Mouse (Mus musculus) adrenal gland, postnatal 10 days (tissue): ENCODE measurements around the gene Igfbpl1. TPM values are rescaled to one million over a fixed set of nuclear protein-coding genes. Genes with fewer than 3 reads are reported as not detected.

Experiments
- DNase-seq: peaks from one replicate; pipeline ENCODE4 v3.0.0; 2021; ENCODE audit warnings: mixed read lengths
- total RNA-seq, 2 experiments: library from RNA; stranded (reverse); gene quantifications; 2 replicates each; pipeline ENCODE4 v1.2.3; 2021

Igfbpl1 gene
- total RNA-seq, 2 experiments from 2014 or later, result 0.12 TPM; not detected in 1

GRCm38 (mm10) chr4:45822781-45823575 is 3.7 kb downstream of the Igfbpl1 start:
- DNase-seq, result no peak

DNA sequence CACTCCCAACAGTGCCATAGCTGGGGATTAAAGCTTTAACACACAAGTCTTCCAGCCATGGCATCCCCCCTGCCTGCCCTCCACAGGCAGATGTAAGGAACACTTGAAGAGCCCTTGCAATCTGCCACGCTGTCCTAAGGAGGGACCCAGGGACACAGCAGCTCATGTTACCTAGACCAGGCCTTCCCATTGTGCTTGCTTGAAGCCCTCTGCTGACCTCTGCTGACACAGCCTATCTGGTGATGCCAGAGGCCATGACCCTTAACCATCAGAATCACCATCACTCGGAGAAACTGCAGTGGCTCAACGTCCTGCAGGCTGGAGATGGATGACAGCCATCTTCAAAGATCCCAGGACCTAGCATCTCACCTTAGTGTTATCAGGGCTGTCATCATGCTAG is 4.7 kb downstream of the Igfbpl1 start:
- DNase-seq, result no peak

DNA sequence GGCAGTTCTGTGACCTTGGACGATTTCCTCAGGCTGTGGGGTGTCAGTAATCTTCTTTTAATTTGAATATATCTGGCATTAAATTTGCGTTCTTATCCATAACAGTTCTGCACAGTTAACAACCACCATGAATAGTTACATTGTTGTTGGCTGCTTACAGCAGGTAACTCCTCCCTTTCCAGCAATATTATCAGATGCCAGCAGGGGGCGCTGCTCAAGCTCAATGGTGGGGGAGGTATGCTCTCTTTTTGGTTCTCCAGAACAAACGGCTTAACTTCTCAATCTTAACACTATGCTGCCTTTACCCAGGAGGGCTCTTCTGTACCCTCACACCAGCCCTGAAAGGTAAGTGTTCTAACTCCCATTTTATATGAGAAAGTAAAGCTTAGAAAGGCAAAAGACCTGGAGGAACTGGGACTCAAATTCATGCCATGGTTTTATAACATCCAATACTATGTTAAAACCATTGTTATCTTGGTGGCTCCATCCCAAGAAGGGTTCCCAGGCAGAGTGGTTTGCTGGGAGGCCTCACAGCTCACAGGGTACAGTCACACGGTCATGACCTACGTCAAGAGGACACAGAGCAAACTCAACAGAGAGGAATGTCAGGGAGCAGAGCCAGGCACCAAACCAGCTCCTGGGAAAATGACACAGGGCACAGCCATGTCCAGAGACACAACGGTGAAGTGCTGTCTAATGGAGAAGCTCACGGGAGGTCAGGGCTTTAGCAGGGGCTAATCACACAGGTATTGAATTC is 6.5 kb downstream of the Igfbpl1 start:
- peak; percentile 80 for DNase-seq

DNA sequence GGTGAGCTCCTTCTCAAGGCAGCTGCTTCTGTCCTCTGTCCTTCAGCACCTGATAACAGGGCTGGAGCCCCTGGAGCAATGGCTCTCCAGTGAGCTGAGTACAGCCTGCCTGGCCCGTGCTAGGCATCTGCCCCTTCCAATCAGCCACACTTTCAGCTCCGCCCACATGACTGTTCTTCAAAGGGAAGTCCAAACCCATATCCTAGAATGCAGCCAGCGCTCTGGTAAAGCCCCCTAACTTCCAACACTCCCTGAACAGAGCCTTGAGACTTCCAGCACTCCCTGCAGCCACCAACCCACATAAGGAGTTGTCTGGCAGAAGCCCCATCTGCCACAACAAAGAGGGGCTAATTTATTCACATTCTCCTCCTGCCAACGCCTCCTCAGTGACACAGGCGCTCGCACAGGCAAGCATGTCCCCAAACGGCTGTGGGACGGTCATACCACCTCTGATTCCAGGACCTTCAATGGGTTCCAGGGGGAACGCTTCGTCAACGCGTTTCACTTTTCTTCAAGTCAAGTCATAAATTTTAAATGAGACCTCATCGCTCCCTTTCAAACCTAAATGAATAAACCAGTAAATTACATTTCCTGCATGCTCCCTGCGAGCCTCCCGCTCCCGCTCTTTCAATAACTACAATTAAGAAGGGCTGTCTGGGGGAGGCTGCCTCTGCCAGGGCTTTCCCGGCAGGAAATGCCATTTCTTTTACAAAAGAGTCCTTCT is 7.4 kb downstream of the Igfbpl1 start:
- peak; percentile 36 for DNase-seq

- no peak for DNase-seq
Observed at GRCm38 (mm10) chr4:45818814-45819207, 7.9 kb downstream of the Igfbpl1 start.

DNA sequence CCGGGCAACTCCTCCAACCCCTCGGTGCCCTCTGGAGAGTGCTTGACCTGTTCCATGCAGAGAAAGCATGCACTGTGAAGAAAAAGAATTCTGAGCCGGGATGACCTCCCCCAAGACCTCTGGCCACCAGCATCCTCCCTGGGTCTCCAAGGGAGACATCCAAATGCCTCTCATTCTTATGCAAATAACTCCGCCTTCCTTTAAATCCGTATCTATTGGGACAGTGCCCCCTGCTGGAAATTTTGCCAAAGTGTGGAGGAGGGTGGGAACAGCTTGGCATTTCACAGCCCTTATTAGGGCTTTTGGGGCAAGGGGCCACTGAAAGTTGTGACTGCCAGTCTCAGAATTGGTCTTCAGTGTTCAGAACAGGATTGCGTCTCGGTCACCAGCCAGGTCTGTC is 11.2 kb downstream of the Igfbpl1 start:
- DNase-seq, result peak; percentile 73

DNA sequence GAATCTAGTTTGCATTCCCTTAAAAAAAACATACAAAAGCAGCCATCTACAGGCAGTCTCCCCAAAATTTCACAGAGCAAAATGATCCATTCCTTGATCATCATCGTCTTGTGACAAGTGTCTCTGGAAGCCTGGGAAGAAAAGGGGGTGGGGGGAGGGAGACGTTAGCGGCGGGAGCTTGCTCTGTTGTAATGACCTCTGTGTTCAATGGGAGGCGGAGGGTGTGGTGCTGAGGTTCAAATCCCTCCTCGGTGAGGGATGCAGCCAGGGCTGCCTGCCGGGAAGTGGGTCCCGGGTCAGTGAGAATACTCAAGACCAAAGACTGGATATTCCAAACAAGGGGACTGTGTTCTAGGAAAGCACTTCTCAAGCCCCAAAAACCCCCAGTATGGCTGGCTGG is 15.5 kb downstream of the Igfbpl1 start:
- no peak for DNase-seq

DNA sequence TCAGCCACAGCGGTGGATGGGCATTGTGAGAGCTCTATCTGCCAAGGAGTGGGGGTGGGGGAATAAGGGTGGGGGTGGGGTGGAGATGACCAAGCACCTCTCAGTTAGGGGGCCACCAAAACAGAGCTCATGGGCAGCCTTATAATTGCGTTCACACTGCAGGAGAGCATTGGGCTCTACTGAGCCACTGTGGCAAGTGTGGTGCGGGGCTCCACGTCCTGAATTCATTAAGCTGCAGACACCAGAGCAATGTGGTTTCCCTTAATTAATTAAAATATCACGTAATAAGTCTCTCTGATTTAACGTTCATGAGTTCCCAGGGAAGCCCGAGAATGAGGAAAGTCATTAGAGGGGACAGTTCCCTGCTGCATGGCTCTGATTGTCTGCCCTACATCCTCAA is 18.7 kb downstream of the Igfbpl1 start:
- DNase-seq, result no peak

GRCm38 (mm10) chr4:45802900-45803299 is 23.8 kb downstream of the Igfbpl1 start:
- no peak for DNase-seq

DNA sequence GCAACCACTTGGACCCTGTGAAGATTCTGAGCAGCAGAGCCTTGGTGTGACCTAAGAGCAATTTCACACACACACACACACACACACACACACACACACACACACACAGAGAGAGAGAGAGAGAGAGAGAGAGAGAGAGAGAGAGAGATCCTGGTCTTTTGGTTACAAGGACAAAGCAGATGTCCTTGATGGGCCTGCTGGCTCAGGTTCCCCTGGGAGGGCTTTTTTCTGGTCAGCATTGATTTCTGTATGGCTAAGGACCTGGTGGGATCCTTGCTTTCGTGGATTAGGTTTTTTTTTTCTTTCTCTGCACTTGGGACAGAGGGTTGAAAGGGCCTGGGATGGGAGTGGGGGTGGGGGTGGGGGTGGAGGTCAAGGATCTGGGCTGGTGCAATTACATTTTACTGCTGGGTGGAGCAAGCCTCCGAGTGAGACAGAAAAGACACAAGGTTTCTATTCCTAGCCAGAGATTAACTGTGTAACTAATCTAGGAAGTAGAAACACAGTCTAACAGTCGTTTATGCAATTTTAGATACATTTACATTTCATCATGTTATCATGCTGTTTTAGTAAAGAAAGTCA is 26.7 kb downstream of the Igfbpl1 start:
- peak; percentile 10 for DNase-seq

- peak; percentile 89 for DNase-seq
Observed at GRCm38 (mm10) chr4:45798964-45799363, 27.8 kb downstream of the Igfbpl1 start, which contains the start of gene Aldh1b1. Gene Aldh1b1, plus strand, starts transcription at chr4:45799022.

GRCm38 (mm10) chr4:45796760-45797159 is 30.0 kb downstream of the Igfbpl1 start:
- DNase-seq, result no peak

DNA sequence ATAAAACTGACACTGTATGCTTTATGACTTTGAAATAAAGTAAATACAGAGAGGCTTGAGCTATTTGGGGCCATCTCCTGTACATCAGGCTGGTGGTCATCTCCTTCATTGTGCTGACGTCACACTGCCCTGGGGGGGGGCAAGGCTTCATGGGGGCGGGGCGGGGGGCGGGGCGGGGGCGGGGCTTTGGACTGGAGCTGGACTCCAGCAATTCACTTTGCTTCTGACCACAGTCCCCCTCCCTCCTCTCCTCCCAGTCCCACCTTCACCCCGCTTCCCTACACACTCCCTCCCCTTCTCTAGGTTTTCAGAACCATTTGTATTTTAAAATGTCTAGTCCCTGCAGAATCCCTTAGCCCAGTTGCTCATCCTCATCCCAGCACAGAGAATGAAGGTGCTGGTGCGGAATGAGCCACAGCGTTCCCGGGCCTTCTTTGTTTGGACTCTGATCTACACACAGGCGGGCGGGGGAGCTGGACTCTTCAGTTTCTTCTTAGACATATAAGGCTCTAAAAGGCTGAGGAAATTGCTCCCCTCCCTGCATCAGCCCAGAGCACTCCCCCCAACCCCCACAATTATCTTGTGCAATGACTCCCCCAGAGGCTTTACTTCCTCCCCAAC is 31.4 kb downstream of the Igfbpl1 start:
- DNase-seq, result peak; percentile 18

DNA sequence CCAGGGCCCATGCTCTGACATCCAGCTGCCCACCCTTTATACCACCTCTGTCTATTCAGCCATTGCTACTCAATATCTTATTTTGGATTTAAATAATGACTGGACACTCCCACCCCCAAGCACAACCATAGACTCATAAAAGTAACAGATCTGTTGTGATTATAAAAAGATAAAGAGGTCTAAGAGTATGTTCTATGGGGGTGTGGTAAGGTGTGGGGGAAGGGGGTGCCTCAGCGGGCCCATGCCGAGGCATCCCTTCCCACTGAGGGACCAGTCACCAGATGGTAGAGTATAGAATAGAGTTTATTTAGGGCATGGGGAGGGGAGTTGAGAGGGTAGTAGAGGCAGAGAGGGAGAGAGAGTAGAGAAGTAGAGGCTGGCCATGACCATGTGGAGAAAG is 36.7 kb downstream of the Igfbpl1 start:
- DNase-seq, result no peak

- DNase-seq, result peak; percentile 26
Observed at GRCm38 (mm10) chr4:45789263-45789958, 37.3 kb downstream of the Igfbpl1 start.

GRCm38 (mm10) chr4:45788446-45789081 is 38.2 kb downstream of the Igfbpl1 start:
- DNase-seq, result no peak

GRCm38 (mm10) chr4:45786674-45787073 is 40.0 kb downstream of the Igfbpl1 start:
- DNase-seq, result no peak

GRCm38 (mm10) chr4:45785959-45786358 is 40.8 kb downstream of the Igfbpl1 start:
- DNase-seq, result no peak

DNA sequence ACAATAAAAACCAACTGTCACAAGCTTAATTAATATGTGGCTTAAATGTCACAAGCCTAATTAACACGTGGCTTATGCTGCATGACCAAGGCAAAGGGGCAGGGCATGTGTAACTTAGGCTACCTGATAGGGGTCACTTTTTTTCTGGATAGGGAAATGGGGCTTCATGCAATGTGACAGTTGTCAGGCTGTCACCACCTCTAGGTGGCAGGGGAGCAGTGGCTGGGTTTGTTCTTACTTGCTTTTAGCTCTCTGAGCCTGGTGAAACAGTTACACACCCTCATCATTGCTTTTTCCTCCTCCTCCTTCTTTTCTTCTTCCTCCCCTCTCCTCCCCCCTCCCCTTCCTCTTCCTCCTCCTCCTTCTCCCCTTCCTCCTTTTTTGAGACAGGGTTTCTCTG is 43.1 kb downstream of the Igfbpl1 start:
- DNase-seq, result no peak

GRCm38 (mm10) chr4:45771619-45772018 is 55.1 kb downstream of the Igfbpl1 start:
- peak; percentile 72 for DNase-seq

- DNase-seq, result no peak
Observed at GRCm38 (mm10) chr4:45771173-45771572, 55.5 kb downstream of the Igfbpl1 start.
